Comparison of ENCODE assay signal across 17 mouse cellular contexts in the genomic region with DNA sequence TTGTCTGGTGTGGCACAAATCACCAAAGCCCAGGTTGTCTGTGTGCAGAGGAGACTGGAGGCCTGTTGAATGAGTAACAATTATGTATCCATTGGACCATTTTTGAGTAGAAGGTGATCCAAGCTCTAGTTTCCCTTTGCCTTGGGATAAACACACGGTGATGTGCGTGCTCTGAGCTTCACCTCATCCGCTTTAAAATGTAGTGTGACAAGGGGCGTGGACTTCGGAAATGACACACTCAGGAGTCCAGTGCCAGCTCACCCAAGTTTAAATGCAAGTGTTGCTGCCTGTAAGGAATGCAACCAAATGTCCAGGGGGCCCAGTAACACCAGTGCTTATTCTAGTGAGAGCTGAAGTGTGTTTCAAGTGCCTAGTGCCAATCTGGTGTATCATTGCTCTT.
"Had no signal": no experiment of that assay in that cellular context is flagged by ENCODE, and none has a peak within 500 bp of the region (broad histone marks: within the 10 kb centered on the region; RNA-seq: fewer than 3 reads in every experiment).

No protein-coding gene starts in this region.

- ATAC-seq: midbrain, embryonic 16.5 days had no signal

- H3K36me3 ChIP-seq: midbrain, embryonic 12.5 days; neural tube, embryonic 12.5 days had no signal

- H3K27ac ChIP-seq: liver, embryonic 14.5 days; midbrain, embryonic 12.5 days; neural tube, embryonic 12.5 days had no signal

- H3K4me2 ChIP-seq: lung, embryonic 14.5 days; midbrain, embryonic 12.5 days; neural tube, embryonic 12.5 days had no signal

- H3K9me3 ChIP-seq: midbrain, embryonic 12.5 days; neural tube, embryonic 12.5 days had no signal

- DNase-seq: lung, adult 18-20 months; lung, embryonic 14.5 days; lung, postnatal 10 days; midbrain, embryonic 14.5 days; retina, postnatal 1 day; right cerebral cortex, adult 18-20 months; right cerebral cortex, postnatal 25 days; right cerebral cortex, postnatal 4 days; spleen, adult 18-20 months; thymus, adult 18-20 months; thymus, postnatal 14 days; thymus, postnatal 36 days had no signal

- H3K9ac ChIP-seq: liver, embryonic 14.5 days; lung, embryonic 14.5 days; midbrain, embryonic 12.5 days; neural tube, embryonic 12.5 days had no signal

- H3K4me3 ChIP-seq: midbrain, embryonic 12.5 days; myocyte; neural tube, embryonic 12.5 days had no signal
